Mouse (Mus musculus): ENCODE measurements around the gene Zfp12. TPM values are rescaled to one million over a fixed set of nuclear protein-coding genes. Genes with fewer than 3 reads are reported as not detected.

Gene Zfp12
- polyA plus RNA-seq, 1 experiment from 2014 or later, result 30.0 TPM

DNA sequence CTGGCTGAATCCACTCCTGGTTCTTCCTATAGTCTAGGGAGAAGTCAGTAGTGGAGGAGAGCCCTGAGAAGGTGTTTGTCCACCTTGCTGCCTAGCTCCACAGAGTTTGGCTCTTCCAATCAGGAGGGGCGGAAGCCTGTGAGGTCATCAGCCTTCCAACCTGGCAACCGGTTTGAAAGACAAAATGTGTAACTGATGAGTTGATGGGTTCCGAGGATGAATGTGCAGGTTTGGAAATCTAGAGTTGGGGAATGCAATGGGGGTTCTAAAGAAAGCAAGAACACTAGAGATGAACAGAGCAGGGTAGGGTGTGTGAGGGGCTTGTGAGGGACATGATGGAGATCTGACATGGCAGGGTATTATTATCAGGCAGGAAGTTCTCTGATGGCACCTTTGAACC is 8.2 kb upstream of the Zfp12 start, which contains the start of gene Spdye4a:
Gene Spdye4a, minus strand, starts transcription at position 101 of the 400 bp plus-strand sequence.
- Histone ChIP-seq H3K4me2 (ENCODE audit: low read length) (no peak within 1 kb of the TSS), H3K9ac (replicated peaks; ENCODE audit: low read depth, low read length) (no peak within 1 kb of the TSS), H3K36me3 (ENCODE audit: control insufficient read depth, insufficient read depth) (no peaks in the 10 kb centered on the region), H3K4me1 (replicated peaks; ENCODE audit: control insufficient read depth, insufficient read depth, low read length) (no peaks in the 10 kb centered on the region), H3K9me3 (ENCODE audit: control insufficient read depth, low read length) (peaks cover 7% of the 10 kb centered on the region), H3K27me3 (replicated peaks; ENCODE audit: control insufficient read depth, insufficient read depth, low read length) (no peaks in the 10 kb centered on the region), H3K4me3 (replicated peaks; ENCODE audit: low read length) (no peak within 1 kb of the TSS), H3K27ac (ENCODE audit: low read length) (no peak within 1 kb of the TSS)
- WGBS, result 88% methylated on average over 3 of the region's 3 CpGs
- no peak for ATAC-seq

DNA sequence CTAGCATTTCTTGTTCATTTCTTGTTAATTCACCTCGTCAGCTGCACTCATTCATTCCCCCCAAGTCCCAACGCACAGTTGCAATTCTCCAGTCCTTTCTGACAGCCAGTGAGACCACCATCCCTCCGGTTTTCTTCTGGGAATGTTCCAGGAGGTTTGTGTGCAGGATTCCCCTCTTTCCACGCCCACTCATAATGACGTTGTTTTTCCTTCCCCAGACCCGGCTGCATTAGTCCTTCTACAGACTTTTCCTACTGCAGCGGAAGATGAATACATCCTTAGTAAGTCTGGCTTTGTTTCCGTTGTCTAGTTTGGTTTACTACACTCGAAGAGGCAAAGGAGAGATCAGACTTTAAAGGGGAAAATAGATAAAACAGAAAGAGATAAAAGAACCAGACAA is 1.1 kb downstream of the Zfp12 start:
- Histone ChIP-seq H3K4me3 (replicated peaks; ENCODE audit: low read length) (peak overlapping the region; percentile 90), H3K4me2 (ENCODE audit: low read length) (peak overlapping the region; percentile 93), H3K36me3 (ENCODE audit: control insufficient read depth, insufficient read depth) (peaks cover 13% of the 10 kb centered on the region), H3K9ac (replicated peaks; ENCODE audit: low read depth, low read length) (peak overlapping the region; percentile 89), H3K9me3 (ENCODE audit: control insufficient read depth, low read length) (no peaks in the 10 kb centered on the region), H3K27ac (ENCODE audit: low read length) (no peak overlapping the region), H3K4me1 (replicated peaks; ENCODE audit: control insufficient read depth, insufficient read depth, low read length) (peaks cover 21% of the 10 kb centered on the region), H3K27me3 (replicated peaks; ENCODE audit: control insufficient read depth, insufficient read depth, low read length) (no peaks in the 10 kb centered on the region)
- WGBS, result 37% methylated on average over 9 of the region's 9 CpGs
- no peak for ATAC-seq

DNA sequence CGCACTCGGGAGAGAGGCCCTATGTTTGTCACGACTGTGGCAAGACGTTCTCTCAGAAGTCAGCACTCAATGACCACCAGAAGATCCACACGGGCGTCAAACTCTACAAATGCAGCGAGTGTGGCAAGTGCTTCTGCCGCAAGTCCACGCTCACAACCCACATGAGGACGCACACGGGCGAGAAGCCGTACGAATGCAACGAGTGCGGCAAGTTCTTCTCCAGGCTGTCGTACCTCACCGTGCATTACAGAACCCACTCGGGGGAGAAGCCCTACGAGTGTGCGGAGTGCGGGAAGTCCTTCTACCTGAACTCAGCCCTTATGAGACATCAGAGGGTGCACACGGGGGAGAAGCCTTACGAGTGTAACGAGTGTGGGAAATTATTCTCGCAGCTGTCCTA is 10.0 kb downstream of the Zfp12 start:
- no peak for ATAC-seq
- Histone ChIP-seq H3K9me3 (ENCODE audit: control insufficient read depth, low read length) (no peaks in the 10 kb centered on the region), H3K9ac (replicated peaks; ENCODE audit: low read depth, low read length) (no peak overlapping the region), H3K4me3 (replicated peaks; ENCODE audit: low read length) (no peak overlapping the region), H3K27ac (ENCODE audit: low read length) (no peak overlapping the region), H3K4me1 (replicated peaks; ENCODE audit: control insufficient read depth, insufficient read depth, low read length) (no peaks in the 10 kb centered on the region), H3K36me3 (ENCODE audit: control insufficient read depth, insufficient read depth) (peaks cover 65% of the 10 kb centered on the region), H3K4me2 (ENCODE audit: low read length) (no peak overlapping the region), H3K27me3 (replicated peaks; ENCODE audit: control insufficient read depth, insufficient read depth, low read length) (no peaks in the 10 kb centered on the region)
- WGBS, result 97% methylated on average over 26 of the region's 26 CpGs

DNA sequence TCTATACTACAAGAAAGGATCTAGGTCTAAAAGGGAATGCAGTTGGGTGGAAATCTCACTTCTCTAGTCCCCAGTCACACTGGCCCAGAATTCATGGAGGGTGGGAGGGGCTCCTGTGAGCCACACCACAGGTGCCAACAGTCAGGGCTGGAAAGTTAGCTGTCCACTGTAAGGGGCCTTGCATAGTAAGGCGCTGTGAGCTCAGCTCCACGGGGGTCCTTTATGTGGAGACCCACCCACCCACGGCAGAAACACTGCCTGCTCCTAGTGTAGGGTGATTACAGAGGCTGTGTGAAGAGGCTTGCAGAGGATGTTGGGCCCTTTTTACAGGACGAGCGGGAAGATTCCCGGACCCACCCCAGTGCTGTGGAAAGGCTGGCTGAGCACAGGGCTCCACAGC is 17.1 kb downstream of the Zfp12 start:
- peaks cover 19% of the 10 kb centered on the region for H3K4me1 ChIP-seq (replicated peaks; ENCODE audit: control insufficient read depth, insufficient read depth, low read length)
- ATAC-seq, result no peak
- H3K9ac ChIP-seq (replicated peaks; ENCODE audit: low read depth, low read length), result no peak overlapping the region
- H3K27ac ChIP-seq (ENCODE audit: low read length), result no peak overlapping the region
- peaks cover 30% of the 10 kb centered on the region for H3K36me3 ChIP-seq (ENCODE audit: control insufficient read depth, insufficient read depth)
- no peak overlapping the region for H3K4me2 ChIP-seq (ENCODE audit: low read length)
- no peaks in the 10 kb centered on the region for H3K9me3 ChIP-seq (ENCODE audit: control insufficient read depth, low read length)
- H3K27me3 ChIP-seq (replicated peaks; ENCODE audit: control insufficient read depth, insufficient read depth, low read length), result peaks cover 32% of the 10 kb centered on the region
- 58% methylated on average over 6 of the region's 6 CpGs for WGBS
- H3K4me3 ChIP-seq (replicated peaks; ENCODE audit: low read length), result no peak overlapping the region

DNA sequence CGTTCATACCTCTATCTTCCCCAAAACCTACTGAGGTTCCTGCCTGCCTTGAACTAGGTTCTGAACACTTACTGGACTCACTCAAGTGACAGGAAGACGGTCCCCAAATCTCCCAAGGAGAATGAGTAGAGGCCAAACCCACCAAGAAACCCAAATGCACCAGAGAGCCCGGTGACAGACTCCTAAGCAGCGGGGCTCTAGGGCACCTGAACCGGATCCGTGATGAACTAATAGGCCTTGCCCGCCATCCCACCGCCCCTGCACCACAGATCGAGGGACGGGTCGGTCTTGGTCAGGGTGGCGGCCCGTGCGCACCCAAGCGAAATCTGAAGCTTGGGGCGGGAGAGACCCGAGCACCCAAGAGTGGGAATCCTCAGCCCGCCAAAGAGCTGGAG is 17.8 kb downstream of the Zfp12 start:
- Histone ChIP-seq H3K27ac (ENCODE audit: low read length) (no peak overlapping the region), H3K27me3 (replicated peaks; ENCODE audit: control insufficient read depth, insufficient read depth, low read length) (peaks cover 32% of the 10 kb centered on the region), H3K36me3 (ENCODE audit: control insufficient read depth, insufficient read depth) (peaks cover 23% of the 10 kb centered on the region), H3K4me1 (replicated peaks; ENCODE audit: control insufficient read depth, insufficient read depth, low read length) (peaks cover 19% of the 10 kb centered on the region), H3K9me3 (ENCODE audit: control insufficient read depth, low read length) (no peaks in the 10 kb centered on the region), H3K9ac (replicated peaks; ENCODE audit: low read depth, low read length) (no peak overlapping the region; the same call in 1 of the 2 replicates), H3K4me3 (replicated peaks; ENCODE audit: low read length) (no peak overlapping the region), H3K4me2 (ENCODE audit: low read length) (no peak overlapping the region)
- 49% methylated on average over 18 of the region's 18 CpGs for WGBS
- ATAC-seq, result no peak

DNA sequence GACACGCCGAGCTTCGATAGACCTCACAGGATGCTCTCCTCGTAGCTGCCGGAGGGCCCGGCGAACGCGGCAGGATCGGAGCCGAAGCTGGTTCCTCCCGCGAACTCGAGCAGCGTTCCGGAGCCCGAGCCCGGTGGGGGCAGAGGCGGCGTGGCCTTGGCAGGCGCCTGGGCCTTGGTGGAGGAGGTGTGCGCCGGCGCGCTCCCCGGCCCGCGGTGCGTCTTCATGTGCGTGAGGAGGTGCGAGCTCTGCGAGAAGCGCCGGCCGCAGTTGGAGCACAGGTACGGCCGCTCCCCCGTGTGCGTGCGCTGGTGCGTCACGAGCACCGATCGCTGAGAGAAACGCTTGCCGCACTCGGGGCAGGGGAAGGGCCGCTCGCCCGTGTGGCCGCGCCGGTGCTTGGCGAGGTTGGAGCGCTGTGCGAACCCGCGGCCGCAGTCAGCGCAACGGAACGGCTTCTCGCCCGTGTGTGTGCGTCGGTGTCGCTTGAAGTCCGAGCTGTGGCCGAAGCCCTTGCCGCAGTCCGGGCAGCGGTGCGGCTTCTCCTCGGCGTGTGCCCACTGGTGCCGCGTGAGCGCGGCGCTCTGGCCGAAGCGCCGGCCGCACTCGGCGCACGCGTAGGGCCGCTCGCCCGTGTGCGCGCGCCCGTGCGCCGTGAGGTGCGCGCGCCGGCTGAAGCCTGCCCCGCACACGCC is 18.4 kb downstream of the Zfp12 start:
- peaks cover 19% of the 10 kb centered on the region for H3K4me1 ChIP-seq (replicated peaks; ENCODE audit: control insufficient read depth, insufficient read depth, low read length)
- H3K9ac ChIP-seq (replicated peaks; ENCODE audit: low read depth, low read length), result peak overlapping the region; percentile 24; the same call in 1 of the 2 replicates
- 7% methylated on average over 103 of the region's 103 CpGs for WGBS
- peaks cover 32% of the 10 kb centered on the region for H3K27me3 ChIP-seq (replicated peaks; ENCODE audit: control insufficient read depth, insufficient read depth, low read length)
- H3K4me2 ChIP-seq (ENCODE audit: low read length), result peak overlapping the region; percentile 54
- H3K9me3 ChIP-seq (ENCODE audit: control insufficient read depth, low read length), result no peaks in the 10 kb centered on the region
- H3K27ac ChIP-seq (ENCODE audit: low read length), result no peak overlapping the region
- ATAC-seq, result peak; percentile 27; the same call in 1 of the 2 replicates
- peak overlapping the region; percentile 33 for H3K4me3 ChIP-seq (replicated peaks; ENCODE audit: low read length)
- H3K36me3 ChIP-seq (ENCODE audit: control insufficient read depth, insufficient read depth), result peaks cover 23% of the 10 kb centered on the region

DNA sequence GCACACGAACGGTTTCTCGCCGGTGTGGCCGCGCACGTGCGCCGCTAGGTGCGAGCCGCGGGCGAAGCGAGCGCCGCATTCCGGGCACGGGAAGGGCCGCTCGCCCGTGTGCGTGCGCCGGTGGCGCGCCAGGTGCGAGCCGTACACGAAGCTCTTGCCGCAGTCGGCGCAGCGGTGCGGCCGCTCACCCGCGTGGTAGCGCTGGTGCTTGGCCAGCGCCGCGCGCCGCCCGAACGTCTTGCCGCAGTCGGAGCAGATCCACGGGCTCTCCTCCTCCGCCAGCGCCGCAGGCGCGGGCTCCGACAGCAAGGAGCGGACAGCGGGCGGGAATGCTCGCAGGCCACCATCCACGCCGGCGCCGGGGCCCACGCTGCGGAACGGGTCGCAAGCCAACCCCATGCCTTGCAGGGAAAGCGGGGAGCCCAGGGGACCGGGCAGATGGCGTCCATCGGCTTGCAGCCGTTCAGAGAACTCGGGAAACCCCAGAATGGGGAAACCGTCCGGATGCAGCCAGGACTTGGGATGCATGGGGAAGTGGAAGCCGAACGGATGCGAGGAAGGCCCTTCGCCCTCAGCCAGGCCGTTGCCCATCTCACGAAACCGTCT is 19.0 kb downstream of the Zfp12 start:
- Histone ChIP-seq H3K27me3 (replicated peaks; ENCODE audit: control insufficient read depth, insufficient read depth, low read length) (peaks cover 32% of the 10 kb centered on the region), H3K4me2 (ENCODE audit: low read length) (peak overlapping the region; percentile 54), H3K9me3 (ENCODE audit: control insufficient read depth, low read length) (no peaks in the 10 kb centered on the region), H3K9ac (replicated peaks; ENCODE audit: low read depth, low read length) (peak overlapping the region; percentile 24), H3K4me3 (replicated peaks; ENCODE audit: low read length) (peak overlapping the region; percentile 33), H3K4me1 (replicated peaks; ENCODE audit: control insufficient read depth, insufficient read depth, low read length) (peaks cover 19% of the 10 kb centered on the region), H3K27ac (ENCODE audit: low read length) (no peak overlapping the region), H3K36me3 (ENCODE audit: control insufficient read depth, insufficient read depth) (peaks cover 20% of the 10 kb centered on the region)
- 8% methylated on average over 75 of the region's 81 CpGs for WGBS
- peak; percentile 43 for ATAC-seq

DNA sequence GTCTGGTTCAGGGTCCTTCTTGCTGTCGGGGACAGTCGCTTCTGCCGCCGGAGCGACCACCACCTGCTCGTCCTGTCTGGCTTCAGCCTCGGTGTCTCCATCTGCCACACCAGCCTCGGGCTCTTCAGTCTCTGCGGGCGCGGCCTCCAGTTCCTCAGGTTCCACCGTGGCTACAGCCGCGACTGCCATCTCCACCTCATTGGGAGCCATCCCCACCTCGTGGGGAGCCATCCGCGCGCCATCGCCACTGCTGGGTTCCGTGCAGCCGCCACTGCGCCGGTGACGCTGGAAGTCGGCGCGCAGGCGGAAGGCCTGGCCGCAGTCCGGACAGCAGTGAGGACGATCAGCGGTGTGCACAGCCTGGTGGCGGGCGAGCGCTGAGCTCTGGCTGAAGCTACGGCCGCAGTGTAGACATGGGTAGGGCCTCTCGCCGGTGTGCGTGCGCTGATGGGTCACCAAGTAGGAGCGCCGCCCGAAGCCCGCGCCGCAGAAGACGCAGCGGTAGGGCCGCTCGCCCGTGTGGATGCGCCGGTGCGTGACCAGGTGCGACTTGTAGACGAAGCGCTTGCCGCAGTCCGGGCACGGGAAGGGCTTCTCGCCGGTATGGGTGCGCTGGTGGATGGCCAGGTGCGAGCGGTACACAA is 19.6 kb downstream of the Zfp12 start:
- 22% methylated on average over 66 of the region's 66 CpGs for WGBS
- Histone ChIP-seq H3K9ac (replicated peaks; ENCODE audit: low read depth, low read length) (no peak overlapping the region; the same call in 1 of the 2 replicates), H3K36me3 (ENCODE audit: control insufficient read depth, insufficient read depth) (peaks cover 20% of the 10 kb centered on the region), H3K4me1 (replicated peaks; ENCODE audit: control insufficient read depth, insufficient read depth, low read length) (peaks cover 19% of the 10 kb centered on the region), H3K4me3 (replicated peaks; ENCODE audit: low read length) (no peak overlapping the region), H3K4me2 (ENCODE audit: low read length) (peak overlapping the region; percentile 54), H3K9me3 (ENCODE audit: control insufficient read depth, low read length) (no peaks in the 10 kb centered on the region), H3K27ac (ENCODE audit: low read length) (no peak overlapping the region), H3K27me3 (replicated peaks; ENCODE audit: control insufficient read depth, insufficient read depth, low read length) (peaks cover 32% of the 10 kb centered on the region)
- no peak for ATAC-seq

DNA sequence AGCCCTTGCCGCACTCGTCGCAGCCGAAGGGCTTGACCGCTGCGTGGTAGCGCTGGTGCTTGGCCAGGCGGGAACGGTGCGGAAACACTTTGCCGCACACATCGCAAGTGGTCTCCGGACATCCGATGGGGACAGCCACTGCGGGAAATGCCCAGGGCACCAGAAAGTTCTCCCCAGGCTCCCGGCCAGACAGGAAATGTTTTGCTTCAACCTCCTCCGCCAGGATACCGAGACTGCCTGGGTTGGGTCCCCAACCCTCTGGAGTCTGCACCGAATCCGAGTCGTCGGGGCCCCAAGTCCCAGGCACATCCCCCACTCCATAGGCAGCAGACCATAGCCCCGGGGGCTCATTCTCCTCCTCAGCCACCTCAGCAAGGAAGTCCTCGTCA is 20.2 kb downstream of the Zfp12 start:
- H3K4me3 ChIP-seq (replicated peaks; ENCODE audit: low read length), result no peak overlapping the region

More for the DNA sequence above, 20.2 kb downstream of the Zfp12 start:
- Histone ChIP-seq H3K36me3 (ENCODE audit: control insufficient read depth, insufficient read depth) (peaks cover 20% of the 10 kb centered on the region), H3K4me2 (ENCODE audit: low read length) (no peak overlapping the region), H3K9me3 (ENCODE audit: control insufficient read depth, low read length) (no peaks in the 10 kb centered on the region), H3K27ac (ENCODE audit: low read length) (no peak overlapping the region), H3K27me3 (replicated peaks; ENCODE audit: control insufficient read depth, insufficient read depth, low read length) (peaks cover 32% of the 10 kb centered on the region), H3K4me1 (replicated peaks; ENCODE audit: control insufficient read depth, insufficient read depth, low read length) (peaks cover 19% of the 10 kb centered on the region), H3K9ac (replicated peaks; ENCODE audit: low read depth, low read length) (no peak overlapping the region)
- ATAC-seq, result no peak
- WGBS, result 30% methylated on average over 24 of the region's 24 CpGs

Data from forebrain, embryonic 16.5 days (tissue).